8 mouse cellular contexts compared by ENCODE assay signal in the genomic region with DNA sequence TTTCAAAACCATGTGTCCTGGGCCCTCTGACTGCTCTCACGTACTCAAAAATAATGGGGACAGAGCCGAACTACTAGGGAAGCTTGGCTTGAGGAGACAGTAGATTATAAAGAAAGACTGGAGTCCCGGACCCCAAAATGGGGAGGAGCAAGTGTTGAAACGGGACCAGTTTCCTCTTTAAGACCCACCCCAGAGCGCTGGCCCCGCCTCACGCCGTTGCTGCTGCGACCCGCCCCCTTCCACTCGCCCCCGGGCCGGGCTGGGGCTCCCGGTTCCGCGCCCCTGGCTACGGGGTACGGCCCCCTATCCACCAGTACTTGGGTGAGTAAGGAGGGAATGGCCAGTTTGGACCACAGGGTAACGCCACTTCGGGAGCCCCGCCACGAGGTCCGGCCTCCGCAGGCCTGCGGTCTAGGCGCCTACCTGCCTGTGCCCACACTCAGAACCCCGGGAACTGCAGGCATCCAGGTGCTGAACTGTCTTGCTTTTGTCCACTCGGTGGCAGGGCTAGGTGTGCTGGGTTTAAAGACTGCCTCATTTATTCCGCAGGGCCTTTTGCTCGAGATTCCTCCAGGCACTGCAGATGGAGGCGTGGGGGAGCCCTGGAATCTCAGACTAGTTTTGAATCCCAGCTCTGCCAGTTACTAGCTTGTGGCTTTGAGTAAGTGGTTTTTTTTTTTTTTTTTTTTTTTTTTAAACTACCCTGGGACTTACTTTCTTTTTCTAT. TPM values are rescaled to one million over a fixed set of nuclear protein-coding genes. Genes with fewer than 3 reads are reported as not detected.
DNase-seq lines count a peak whose midpoint lies in the region; ATAC-seq and TF ChIP-seq lines count a peak whose summit lies in the region.

No protein-coding gene starts in this region.

- peak overlapping the region; percentile 79 for H3K4me3 ChIP-seq in embryonic facial prominence, embryonic 10.5 days
- peak overlapping the region; percentile 71 for H3K4me3 ChIP-seq in intestine, postnatal 0 days (ENCODE audit: low read depth, low read length)
- peak overlapping the region; percentile 77 for H3K4me3 ChIP-seq in midbrain, embryonic 16.5 days (ENCODE audit: low read depth, low read length)

- H3K9ac ChIP-seq in intestine, postnatal 0 days (ENCODE audit: low read depth, low read length): peak overlapping the region; percentile 64
- H3K9ac ChIP-seq in midbrain, embryonic 16.5 days (ENCODE audit: low read depth, low read length): peak overlapping the region; percentile 84

- H3K4me2 ChIP-seq in intestine, postnatal 0 days (replicated peaks; ENCODE audit: low read depth): peak overlapping the region; percentile 98
- peak overlapping the region; percentile 70 for H3K4me2 ChIP-seq in midbrain, embryonic 16.5 days (ENCODE audit: low read length)

- H3K9me3 ChIP-seq in embryonic facial prominence, embryonic 10.5 days: no peaks in the 10 kb centered on the region
- no peaks in the 10 kb centered on the region for H3K9me3 ChIP-seq in intestine, postnatal 0 days (ENCODE audit: control insufficient read depth)
- H3K9me3 ChIP-seq in midbrain, embryonic 16.5 days (replicated peaks; ENCODE audit: control insufficient read depth, low read length, poor library complexity, severe bottlenecking): no peaks in the 10 kb centered on the region

- ATAC-seq in intestine, postnatal 0 days: peak; percentile 43
- peak; percentile 89 for ATAC-seq in midbrain, embryonic 16.5 days

- no peak; the same call in 1 of the 2 replicates for TF ChIP-seq CTCF in intestine, postnatal 0 days (IDR thresholded peaks at IDR 0.05; ENCODE audit: low read depth)

- 2% methylated on average over 31 of the region's 31 CpGs for WGBS in embryonic facial prominence, embryonic 10.5 days
- WGBS in intestine, postnatal 0 days: 2% methylated on average over 31 of the region's 31 CpGs
- 1% methylated on average over 31 of the region's 31 CpGs for WGBS in midbrain, embryonic 16.5 days

- peaks cover 23% of the 10 kb centered on the region for H3K36me3 ChIP-seq in embryonic facial prominence, embryonic 10.5 days (replicated peaks)
- peaks cover 10% of the 10 kb centered on the region; the same call in 1 of the 2 replicates for H3K36me3 ChIP-seq in intestine, postnatal 0 days (ENCODE audit: control insufficient read depth, insufficient read depth)
- no peaks in the 10 kb centered on the region; the same call in 1 of the 2 replicates for H3K36me3 ChIP-seq in midbrain, embryonic 16.5 days (ENCODE audit: control insufficient read depth, insufficient read depth, low read length)

- peak; percentile 63 to 81 for DNase-seq in urinary bladder, adult 18-20 months (ENCODE audit: low spot score in 2 of 2)
- no peak for DNase-seq in urinary bladder, postnatal 10 days (ENCODE audit: low spot score)
- peak; percentile 82 for DNase-seq in embryonic facial prominence, embryonic 10.5 days (ENCODE audit: low spot score)
- peak; percentile 98 for DNase-seq in heart, adult 11 months
- DNase-seq in liver: peak; percentile 78
- DNase-seq in spleen, postnatal 4 days (ENCODE audit: low spot score in 2 of 2): peak; percentile 59 to 78

- peaks cover 14% of the 10 kb centered on the region for H3K4me1 ChIP-seq in embryonic facial prominence, embryonic 10.5 days
- no peaks in the 10 kb centered on the region for H3K4me1 ChIP-seq in intestine, postnatal 0 days (replicated peaks; ENCODE audit: control insufficient read depth, insufficient read depth, low read length)
- H3K4me1 ChIP-seq in midbrain, embryonic 16.5 days (ENCODE audit: control insufficient read depth, insufficient read depth, low read length): peaks cover 4% of the 10 kb centered on the region

- H3K27me3 ChIP-seq in embryonic facial prominence, embryonic 10.5 days (replicated peaks; ENCODE audit: low read depth, poor library complexity, severe bottlenecking): no peaks in the 10 kb centered on the region
- no peaks in the 10 kb centered on the region for H3K27me3 ChIP-seq in intestine, postnatal 0 days (replicated peaks; ENCODE audit: control insufficient read depth, insufficient read depth, low read length)
- no peaks in the 10 kb centered on the region for H3K27me3 ChIP-seq in midbrain, embryonic 16.5 days (ENCODE audit: control insufficient read depth, insufficient read depth, low read depth, low read length)

- peak overlapping the region; percentile 85 for H3K27ac ChIP-seq in embryonic facial prominence, embryonic 10.5 days (replicated peaks)
- peak overlapping the region; percentile 68; the same call in 1 of the 2 replicates for H3K27ac ChIP-seq in intestine, postnatal 0 days (ENCODE audit: low read depth, low read length)
- H3K27ac ChIP-seq in midbrain, embryonic 16.5 days (ENCODE audit: low read length): peak overlapping the region; percentile 68

RNA-seq across cellular contexts. Expression of gene Pgap2, which starts 13.0 kb away (rescaled TPM):
- polyA plus RNA-seq in embryonic facial prominence, embryonic 10.5 days (2016; fragmentation: Nextera tagmentation; extraction: Ambion mirVana): 61.3 and 62.4 TPM in 2 replicates
- 34.9 and 35.0 TPM in 2 replicates for polyA plus RNA-seq in intestine, postnatal 0 days (2015; fragmentation: Nextera tagmentation; extraction: Ambion mirVana)
- polyA plus RNA-seq in midbrain, embryonic 16.5 days (2015; fragmentation: Nextera tagmentation; extraction: Ambion mirVana): 57.8 and 61.3 TPM in 2 replicates

RNA-seq across cellular contexts. Expression of gene Nup98, which starts 13.0 kb away (rescaled TPM):
- polyA plus RNA-seq in embryonic facial prominence, embryonic 10.5 days (2016; fragmentation: Nextera tagmentation; extraction: Ambion mirVana): 48.2 and 50.6 TPM in 2 replicates
- 13.3 and 14.8 TPM in 2 replicates for polyA plus RNA-seq in intestine, postnatal 0 days (2015; fragmentation: Nextera tagmentation; extraction: Ambion mirVana)
- polyA plus RNA-seq in midbrain, embryonic 16.5 days (2015; fragmentation: Nextera tagmentation; extraction: Ambion mirVana): 19.9 and 21.2 TPM in 2 replicates

RNA-seq across cellular contexts. Expression of gene Rhog, which starts 32.9 kb away (rescaled TPM):
- polyA plus RNA-seq in embryonic facial prominence, embryonic 10.5 days (2016; fragmentation: Nextera tagmentation; extraction: Ambion mirVana): 42.5 and 48.4 TPM in 2 replicates
- 74.2 and 78.1 TPM in 2 replicates for polyA plus RNA-seq in intestine, postnatal 0 days (2015; fragmentation: Nextera tagmentation; extraction: Ambion mirVana)
- 12.8 and 14.6 TPM in 2 replicates for polyA plus RNA-seq in midbrain, embryonic 16.5 days (2015; fragmentation: Nextera tagmentation; extraction: Ambion mirVana)

RNA-seq across cellular contexts. Expression of gene Stim1, which starts 44.6 kb away (rescaled TPM):
- 13.0 and 14.6 TPM in 2 replicates for polyA plus RNA-seq in embryonic facial prominence, embryonic 10.5 days (2016; fragmentation: Nextera tagmentation; extraction: Ambion mirVana)
- 13.0 and 13.8 TPM in 2 replicates for polyA plus RNA-seq in intestine, postnatal 0 days (2015; fragmentation: Nextera tagmentation; extraction: Ambion mirVana)
- 10.2 and 12.5 TPM in 2 replicates for polyA plus RNA-seq in midbrain, embryonic 16.5 days (2015; fragmentation: Nextera tagmentation; extraction: Ambion mirVana)
